Mouse (Mus musculus) forebrain, embryonic 16.5 days (tissue): ENCODE measurements at regions not wholly inside any gene's neighbourhood (a gene's known extent, or its start where the extent isn't known, plus 50 kb on each side); places are given as distances from the start of the nearest gene placed in this dataset.

Experiments used
- ATAC-seq: fragments of 200-750 bp; cut with Nextera tagmentation; 2 replicates; pipeline ENCODE4 v1.8.0; 2017; ENCODE audit warnings: mild to moderate bottlenecking, moderate library complexity
- H3K27ac ChIP-seq: fragments of 300-500 bp; sonication (generic); 2 replicates; pipeline ENCODE4 v1.5.1; 2014; ENCODE audit warnings: low read length, control low read depth
- H3K27me3 ChIP-seq: fragments of 300-500 bp; sonication (generic); replicated peaks from 2 replicates; pipeline ENCODE4 v1.6.1; 2014; ENCODE audit warnings: low read length; ENCODE audit not compliant: control insufficient read depth, insufficient read depth
- H3K36me3 ChIP-seq: fragments of 300-500 bp; sonication (generic); 2 replicates; pipeline ENCODE4 v1.6.1; 2014; ENCODE audit not compliant: control insufficient read depth, insufficient read depth
- H3K4me1 ChIP-seq: fragments of 300-500 bp; sonication (generic); replicated peaks from 2 replicates; pipeline ENCODE4 v1.6.1; 2014; ENCODE audit warnings: low read length; ENCODE audit not compliant: control insufficient read depth, insufficient read depth
- H3K4me2 ChIP-seq: fragments of 300-500 bp; sonication (generic); 2 replicates; pipeline ENCODE4 v1.6.1; 2014; ENCODE audit warnings: mild to moderate bottlenecking, low read length, control low read depth
- H3K4me3 ChIP-seq: fragments of 300-500 bp; sonication (generic); replicated peaks from 2 replicates; pipeline ENCODE4 v1.5.1; 2014; ENCODE audit warnings: mild to moderate bottlenecking, low read length, control low read depth
- H3K9ac ChIP-seq: fragments of 300-500 bp; sonication (generic); replicated peaks from 2 replicates; pipeline ENCODE4 v1.6.1; 2014; ENCODE audit warnings: low read depth, low read length, control low read depth
- H3K9me3 ChIP-seq: fragments of 300-500 bp; sonication (generic); 2 replicates; pipeline ENCODE4 v1.6.1; 2016; ENCODE audit warnings: low read length; ENCODE audit not compliant: control insufficient read depth
- WGBS: fragments of 180-500 bp; shearing (Covaris S2); extraction: QIAGEN DNeasy Blood & Tissue Kit; methylation state at CpG from one replicate; pipeline ENCODE4 v1.1.7; 2014; 5-methylcytosine and 5-hydroxymethylcytosine counted together

- ATAC-seq = no peak
- Histone ChIP-seq H3K27me3 (no peaks in the 10 kb centered on the region), H3K9me3 (no peaks in the 10 kb centered on the region), H3K4me1 (no peaks in the 10 kb centered on the region), H3K4me3 (no peak overlapping the region), H3K9ac (no peak overlapping the region), H3K36me3 (no peaks in the 10 kb centered on the region), H3K4me2 (no peak overlapping the region), H3K27ac (no peak overlapping the region)
- WGBS = 91% methylated on average over 4 of the region's 4 CpGs
Observed at GRCm38 (mm10) chr9:120765292-120765691, 163.7 kb upstream of the Ctnnb1 start.

- WGBS = 88% methylated on average over 2 of the region's 2 CpGs
- Histone ChIP-seq H3K36me3 (no peaks in the 10 kb centered on the region), H3K27ac (no peak overlapping the region), H3K9me3 (no peaks in the 10 kb centered on the region), H3K9ac (no peak overlapping the region), H3K27me3 (no peaks in the 10 kb centered on the region), H3K4me2 (no peak overlapping the region), H3K4me1 (no peaks in the 10 kb centered on the region), H3K4me3 (no peak overlapping the region)
- no peak for ATAC-seq
Observed at GRCm38 (mm10) chr9:120766881-120767280, 162.1 kb upstream of the Ctnnb1 start.

GRCm38 (mm10) chr9:120767396-120767795, 161.6 kb upstream of the Ctnnb1 start:
- no peak for ATAC-seq
- H3K4me1 ChIP-seq = no peaks in the 10 kb centered on the region
- H3K27me3 ChIP-seq = no peaks in the 10 kb centered on the region
- H3K27ac ChIP-seq = no peak overlapping the region
- H3K4me2 ChIP-seq = no peak overlapping the region
- 79% methylated on average over 4 of the region's 4 CpGs for WGBS
- no peak overlapping the region for H3K9ac ChIP-seq
- no peaks in the 10 kb centered on the region for H3K36me3 ChIP-seq
- no peaks in the 10 kb centered on the region for H3K9me3 ChIP-seq
- H3K4me3 ChIP-seq = no peak overlapping the region

- no peak for ATAC-seq
- H3K27me3 ChIP-seq = no peaks in the 10 kb centered on the region
- H3K9ac ChIP-seq = no peak overlapping the region
- H3K36me3 ChIP-seq = no peaks in the 10 kb centered on the region
- no peak overlapping the region for H3K4me3 ChIP-seq
- no peak overlapping the region for H3K27ac ChIP-seq
- H3K4me2 ChIP-seq = no peak overlapping the region
- no peaks in the 10 kb centered on the region for H3K9me3 ChIP-seq
- no peaks in the 10 kb centered on the region for H3K4me1 ChIP-seq
- 87% methylated on average over 8 of the region's 8 CpGs for WGBS
Observed at GRCm38 (mm10) chr9:120769056-120769455, 160.0 kb upstream of the Ctnnb1 start.

GRCm38 (mm10) chr9:120769679-120770078, 159.3 kb upstream of the Ctnnb1 start:
- H3K4me1 ChIP-seq = no peaks in the 10 kb centered on the region
- H3K9ac ChIP-seq = no peak overlapping the region
- H3K36me3 ChIP-seq = no peaks in the 10 kb centered on the region
- 0 out of 2 replicates have a peak, but pooled peaks cover 2% of the 10 kb centered on the region for H3K9me3 ChIP-seq
- ATAC-seq = no peak
- no peaks in the 10 kb centered on the region for H3K27me3 ChIP-seq
- no peak overlapping the region for H3K4me2 ChIP-seq
- H3K4me3 ChIP-seq = no peak overlapping the region
- 28% methylated on average over 7 of the region's 7 CpGs for WGBS
- H3K27ac ChIP-seq = no peak overlapping the region

- H3K4me3 ChIP-seq = no peak overlapping the region
- H3K27ac ChIP-seq = no peak overlapping the region
- no peak for ATAC-seq
- H3K4me2 ChIP-seq = no peak overlapping the region
- WGBS = 33% methylated on average over 1 of the region's 1 CpGs
- H3K9me3 ChIP-seq = 0 out of 2 replicates have a peak, but pooled peaks cover 2% of the 10 kb centered on the region
- no peaks in the 10 kb centered on the region for H3K36me3 ChIP-seq
- H3K4me1 ChIP-seq = no peaks in the 10 kb centered on the region
- no peak overlapping the region for H3K9ac ChIP-seq
- no peaks in the 10 kb centered on the region for H3K27me3 ChIP-seq
Observed at GRCm38 (mm10) chr9:120770886-120771285, 158.1 kb upstream of the Ctnnb1 start.

GRCm38 (mm10) chr9:120771896-120772530, 157.0 kb upstream of the Ctnnb1 start:
- ATAC-seq = no peak
- Histone ChIP-seq H3K9ac (no peak overlapping the region), H3K27me3 (no peaks in the 10 kb centered on the region), H3K4me1 (no peaks in the 10 kb centered on the region), H3K27ac (no peak overlapping the region), H3K4me3 (no peak overlapping the region), H3K36me3 (no peaks in the 10 kb centered on the region), H3K4me2 (no peak overlapping the region), H3K9me3 (0 out of 2 replicates have a peak, but pooled peaks cover 2% of the 10 kb centered on the region)
- WGBS = 69% methylated on average over 4 of the region's 4 CpGs

GRCm38 (mm10) chr9:120774251-120774650, 154.8 kb upstream of the Ctnnb1 start:
- H3K9me3 ChIP-seq = 0 out of 2 replicates have a peak, but pooled peaks cover 2% of the 10 kb centered on the region
- WGBS = 97% methylated on average over 1 of the region's 1 CpGs
- H3K4me3 ChIP-seq = no peak overlapping the region
- H3K27me3 ChIP-seq = no peaks in the 10 kb centered on the region
- no peak for ATAC-seq
- no peak overlapping the region for H3K4me2 ChIP-seq
- no peak overlapping the region for H3K27ac ChIP-seq
- no peaks in the 10 kb centered on the region for H3K36me3 ChIP-seq
- no peak overlapping the region for H3K9ac ChIP-seq
- H3K4me1 ChIP-seq = no peaks in the 10 kb centered on the region

- 31% methylated on average over 1 of the region's 1 CpGs for whole genome bisulfite sequencing
- ATAC-seq = no peak
Observed at GRCm38 (mm10) chr9:120774772-120775171, 154.2 kb upstream of the Ctnnb1 start.

GRCm38 (mm10) chr9:120775721-120776120, 153.3 kb upstream of the Ctnnb1 start:
- no peak for ATAC-seq
- Histone ChIP-seq H3K27ac (no peak overlapping the region), H3K4me2 (no peak overlapping the region), H3K4me3 (no peak overlapping the region), H3K9me3 (0 out of 2 replicates have a peak, but pooled peaks cover 2% of the 10 kb centered on the region), H3K36me3 (no peaks in the 10 kb centered on the region), H3K9ac (no peak overlapping the region), H3K27me3 (no peaks in the 10 kb centered on the region), H3K4me1 (no peaks in the 10 kb centered on the region)
- 64% methylated on average over 3 of the region's 3 CpGs for WGBS

More at GRCm38 (mm10) chr9:120774772-120775171, 154.2 kb upstream of the Ctnnb1 start:
- Histone ChIP-seq H3K27ac (no peak overlapping the region), H3K4me1 (no peaks in the 10 kb centered on the region), H3K9ac (no peak overlapping the region), H3K27me3 (no peaks in the 10 kb centered on the region), H3K36me3 (no peaks in the 10 kb centered on the region), H3K9me3 (0 out of 2 replicates have a peak, but pooled peaks cover 2% of the 10 kb centered on the region), H3K4me3 (no peak overlapping the region), H3K4me2 (no peak overlapping the region)
